Mouse (Mus musculus): Measurements from ENCODE around the gene Tnfrsf22. TPM values are rescaled to one million over a fixed set of nuclear protein-coding genes. Genes with fewer than 3 reads are reported as not detected.
A peak's percentile ranks its signal among the peaks of the same experiment; 100 is the strongest.
"Not testable (repeated sequence)": the region's sequence is repeated elsewhere in the genome, so short reads cannot be mapped to it uniquely, and the experiment has no call there.

The Tnfrsf22 gene
- 1 to 10 TPM; 3.4 to 4.8 TPM for total RNA-seq (2021)

- DNase-seq (ENCODE audit: extremely low spot score in 1 of 2, low spot score in 2 of 2), result peak; percentile 74 to 93
- intact Hi-C loops (cut with DNase I), result no loop called here
Observed at GRCm38 (mm10) chr7:143649034-143649768, at the start of gene Tnfrsf22. Tnfrsf22 (minus strand) TSS chr7:143649661.

DNA sequence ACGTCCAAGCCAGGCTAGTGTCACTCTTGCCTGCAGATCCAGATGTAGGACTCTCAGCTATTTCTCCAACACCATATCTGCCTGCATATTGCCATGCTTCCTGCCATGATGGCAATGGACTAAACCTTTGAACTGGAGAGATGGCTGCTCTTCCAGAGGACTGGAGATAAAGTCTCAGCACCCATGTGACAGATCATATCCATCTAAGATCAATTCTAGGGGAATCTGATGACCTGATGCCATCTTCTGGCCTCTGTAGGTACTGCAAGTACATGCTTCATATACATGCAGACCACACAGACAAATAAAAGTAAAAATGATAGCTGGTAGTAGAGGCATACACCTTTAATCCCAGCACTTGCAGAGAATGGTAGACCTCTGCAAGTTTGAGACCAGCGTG lies 46.7 kb upstream of the Tnfrsf22 start:
- DNase-seq (ENCODE audit: extremely low spot score in 1 of 2, low spot score in 2 of 2), result peak in 1 of 2 experiments; percentile 27
- intact Hi-C loops (cut with DNase I), result no loop called here

DNA sequence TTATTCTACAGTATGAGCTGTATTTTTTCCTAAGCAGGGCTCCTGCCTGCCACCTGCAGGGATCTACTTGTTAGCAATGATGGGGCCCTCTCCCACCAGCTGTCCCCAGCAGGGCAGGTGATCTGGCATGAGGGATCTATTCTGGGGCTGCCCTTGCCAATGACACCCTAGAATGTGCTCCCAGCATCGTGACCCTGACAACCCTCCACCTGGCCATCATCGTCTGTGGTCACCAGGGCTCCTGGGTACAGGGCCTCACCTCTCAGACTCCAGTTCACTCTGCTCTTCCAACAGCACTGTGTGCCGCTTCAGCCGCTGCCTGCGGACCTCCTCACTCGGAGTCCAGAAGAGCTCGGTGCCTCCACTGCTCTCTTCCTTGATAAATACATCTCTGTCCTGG lies 45.1 kb upstream of the Tnfrsf22 start:
- intact Hi-C loops (cut with DNase I), result loop anchor here (5.0 kb wide), 1 partner anchor 112 kb away; no protein-coding TSS in a partner anchor
- DNase-seq (ENCODE audit: extremely low spot score in 1 of 2, low spot score in 2 of 2), result peak in 1 of 2 experiments; percentile 12

GRCm38 (mm10) chr7:143692746-143693510 lies 43.5 kb upstream of the Tnfrsf22 start:
- intact Hi-C loops (cut with DNase I), result loop anchor here (5.0 kb wide), 1 partner anchor 111 kb away; no protein-coding TSS in a partner anchor
- peak in 1 of 2 experiments; percentile 21 for DNase-seq (ENCODE audit: extremely low spot score in 1 of 2, low spot score in 2 of 2)

GRCm38 (mm10) chr7:143691909-143692308 lies 42.4 kb upstream of the Tnfrsf22 start:
- no peak for DNase-seq (ENCODE audit: extremely low spot score in 1 of 2, low spot score in 2 of 2)
- intact Hi-C loops (cut with DNase I), result loop anchor here (5.0 kb wide), 1 partner anchor 110 kb away; no protein-coding TSS in a partner anchor

GRCm38 (mm10) chr7:143691181-143691580 lies 41.7 kb upstream of the Tnfrsf22 start:
- intact Hi-C loops (cut with DNase I), result loop anchor here (5.0 kb wide), 1 partner anchor 109 kb away; no protein-coding TSS in a partner anchor
- no peak for DNase-seq (ENCODE audit: extremely low spot score in 1 of 2, low spot score in 2 of 2)

- intact Hi-C loops (cut with DNase I), result loop anchor here (5.0 kb wide), 1 partner anchor 108 kb away; no protein-coding TSS in a partner anchor
Observed at GRCm38 (mm10) chr7:143689946-143690345, 40.5 kb upstream of the Tnfrsf22 start.

GRCm38 (mm10) chr7:143689481-143689880 lies 40.0 kb upstream of the Tnfrsf22 start:
- DNase-seq (ENCODE audit: extremely low spot score in 1 of 2, low spot score in 2 of 2), result no peak
- intact Hi-C loops (cut with DNase I), result no loop called here

More at GRCm38 (mm10) chr7:143689946-143690345, 40.5 kb upstream of the Tnfrsf22 start:
- no peak for DNase-seq (ENCODE audit: extremely low spot score in 1 of 2, low spot score in 2 of 2)

DNA sequence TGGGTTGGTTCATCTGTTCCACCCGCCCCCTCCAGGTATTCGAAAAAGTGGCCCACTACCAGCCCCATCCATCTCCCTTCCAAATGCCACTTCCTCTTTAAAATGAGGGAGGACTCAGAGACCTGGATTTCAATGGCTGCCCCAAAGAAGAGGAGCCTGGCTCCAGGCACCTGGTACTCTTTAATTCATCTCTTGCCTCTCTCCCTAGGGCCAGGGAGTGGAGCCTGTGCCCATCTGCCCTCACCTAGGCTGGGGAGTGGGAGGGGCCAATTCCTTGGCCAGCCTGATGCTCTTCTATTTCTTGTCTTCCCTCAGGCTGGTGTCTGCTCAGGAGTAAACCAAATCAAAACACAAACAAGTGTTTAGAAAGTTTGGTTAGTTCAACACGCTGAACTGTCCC lies 37.2 kb upstream of the Tnfrsf22 start:
- DNase-seq (ENCODE audit: extremely low spot score in 1 of 2, low spot score in 2 of 2); intact Hi-C loops (cut with DNase I): not testable (repeated sequence)

DNA sequence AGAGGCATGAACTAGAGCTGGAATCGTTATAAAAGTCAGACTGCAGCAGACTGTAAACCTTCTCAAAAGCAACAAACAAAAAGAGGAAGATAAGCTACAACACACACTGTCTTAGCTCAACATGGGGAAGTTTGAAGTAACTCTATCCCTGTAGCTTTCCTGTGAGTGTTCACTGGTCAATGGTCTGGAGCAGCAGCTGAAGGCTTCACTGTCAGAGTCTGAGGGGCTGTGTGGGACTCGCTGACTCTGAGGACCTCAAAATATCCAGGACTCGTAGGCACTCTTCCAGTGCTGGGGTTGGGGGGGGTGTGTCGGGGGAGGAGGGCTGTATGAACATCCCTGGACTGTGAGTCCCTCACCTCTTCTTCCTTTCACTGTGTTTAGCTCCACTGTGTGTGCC lies 36.7 kb upstream of the Tnfrsf22 start:
- DNase-seq (ENCODE audit: extremely low spot score in 1 of 2, low spot score in 2 of 2); intact Hi-C loops (cut with DNase I): not testable (repeated sequence)

GRCm38 (mm10) chr7:143685359-143686067 lies 36.1 kb upstream of the Tnfrsf22 start, which contains the start of gene Tnfrsf23:
Tnfrsf23 (minus strand) TSS chr7:143685872.
- intact Hi-C loops (cut with DNase I), result no loop called here
- DNase-seq (ENCODE audit: extremely low spot score in 1 of 2, low spot score in 2 of 2), result peak; percentile 62 to 81

GRCm38 (mm10) chr7:143684569-143684968 lies 35.1 kb upstream of the Tnfrsf22 start:
- intact Hi-C loops (cut with DNase I), result loop anchor here (5.0 kb wide), 1 partner anchor 47 kb away; no protein-coding TSS in a partner anchor
- not testable (repeated sequence) for DNase-seq (ENCODE audit: extremely low spot score in 1 of 2, low spot score in 2 of 2)

GRCm38 (mm10) chr7:143681566-143681965 lies 32.1 kb upstream of the Tnfrsf22 start:
- intact Hi-C loops (cut with DNase I), result loop anchor here (5.0 kb wide), 1 partner anchor 44 kb away; no protein-coding TSS in a partner anchor

GRCm38 (mm10) chr7:143680836-143681235 lies 31.4 kb upstream of the Tnfrsf22 start:
- not testable (repeated sequence) for DNase-seq (ENCODE audit: extremely low spot score in 1 of 2, low spot score in 2 of 2)
- intact Hi-C loops (cut with DNase I), result loop anchor here (5.0 kb wide), 1 partner anchor 44 kb away; no protein-coding TSS in a partner anchor

More at GRCm38 (mm10) chr7:143681566-143681965, 32.1 kb upstream of the Tnfrsf22 start:
- DNase-seq (ENCODE audit: extremely low spot score in 1 of 2, low spot score in 2 of 2), result no peak

DNA sequence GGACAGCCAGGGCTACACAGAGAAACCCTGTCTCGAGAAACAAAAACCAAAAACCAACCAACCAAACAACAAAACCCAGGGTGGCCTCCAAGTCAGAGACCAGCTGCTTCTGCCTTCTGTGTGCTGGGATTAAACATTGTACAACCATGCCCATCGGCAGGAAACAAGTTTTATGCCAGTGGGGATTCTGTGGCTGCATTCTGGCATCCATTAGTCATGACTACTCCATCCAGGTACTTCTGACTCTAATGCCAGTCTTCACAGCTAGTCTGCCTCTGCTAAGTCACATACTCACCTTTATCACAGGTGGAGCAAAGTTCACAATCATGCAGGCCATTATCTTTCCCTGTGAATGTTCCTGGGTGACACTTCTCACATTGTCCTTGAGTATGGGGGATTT lies 30.2 kb upstream of the Tnfrsf22 start:
- intact Hi-C loops (cut with DNase I), result loop anchor here (5.0 kb wide), 1 partner anchor 42 kb away; no protein-coding TSS in a partner anchor
- DNase-seq (ENCODE audit: extremely low spot score in 1 of 2, low spot score in 2 of 2), result not testable (repeated sequence)

GRCm38 (mm10) chr7:143666427-143667311 lies 17.2 kb upstream of the Tnfrsf22 start:
- DNase-seq (ENCODE audit: extremely low spot score in 1 of 2, low spot score in 2 of 2), result no peak
- intact Hi-C loops (cut with DNase I), result no loop called here

DNA sequence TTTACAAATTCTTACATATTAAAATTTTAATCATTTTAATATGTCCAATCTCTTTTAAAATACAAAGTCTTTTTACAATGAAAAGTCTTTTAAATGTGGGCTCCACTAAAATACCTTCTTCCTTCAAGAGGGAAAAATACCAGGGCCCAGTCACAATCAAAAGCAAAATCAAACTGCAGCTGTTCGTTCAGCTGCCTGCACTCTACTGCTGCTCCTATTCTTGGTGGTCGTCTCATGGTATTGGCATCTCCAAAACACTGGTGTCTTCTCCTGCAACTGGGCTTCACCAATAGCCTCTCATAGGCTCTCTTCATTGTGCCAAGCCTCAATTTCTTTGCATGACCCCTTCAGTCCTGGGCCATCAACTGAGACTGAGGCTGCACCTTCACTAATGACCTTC lies 14.0 kb upstream of the Tnfrsf22 start:
- intact Hi-C loops (cut with DNase I), result loop anchor here (5.0 kb wide), 1 partner anchor 36 kb away; the partner anchor contains the start of gene Tnfrsf26
- DNase-seq (ENCODE audit: extremely low spot score in 1 of 2, low spot score in 2 of 2), result no peak
